Mouse (Mus musculus) midbrain, embryonic 14.5 days (tissue): Measurements from ENCODE around the gene Scrt2. TPM values are rescaled to one million over a fixed set of nuclear protein-coding genes. Genes with fewer than 3 reads are reported as not detected.

Experiments used
- ATAC-seq: fragments of 200-750 bp; cut with Nextera tagmentation; 2 replicates; pipeline ENCODE4 v1.8.0; 2017; ENCODE audit warnings: moderate number of reproducible peaks, moderate library complexity; ENCODE audit not compliant: low FRiP score, low TSS enrichment
- DNase-seq: peaks from one replicate; pipeline ENCODE4 v3.0.0-alpha.2; 2015
- H3K27ac ChIP-seq: fragments of 300-500 bp; sonication (generic); replicated peaks from 2 replicates; pipeline ENCODE4 v1.5.1; 2014; ENCODE audit warnings: mild to moderate bottlenecking, low read depth, low read length, moderate library complexity
- H3K27me3 ChIP-seq: fragments of 300-500 bp; sonication (generic); 2 replicates; pipeline ENCODE4 v1.6.1; 2014; ENCODE audit warnings: low read length, control low read depth, mixed read lengths; ENCODE audit not compliant: control insufficient read depth, insufficient read depth
- H3K36me3 ChIP-seq: fragments of 300-500 bp; sonication (generic); 2 replicates; pipeline ENCODE4 v1.6.1; 2014; ENCODE audit warnings: low read length, control low read depth; ENCODE audit not compliant: control insufficient read depth, insufficient read depth
- H3K4me1 ChIP-seq: fragments of 300-500 bp; sonication (generic); 2 replicates; pipeline ENCODE4 v1.6.1; 2014; ENCODE audit warnings: mild to moderate bottlenecking, antibody characterized with exemption, low read length, control low read depth; ENCODE audit not compliant: control insufficient read depth, insufficient read depth
- H3K4me2 ChIP-seq: fragments of 300-500 bp; sonication (generic); 2 replicates; pipeline ENCODE4 v1.6.1; 2014; ENCODE audit warnings: mild to moderate bottlenecking, low read length, moderate library complexity
- H3K4me3 ChIP-seq: fragments of 300-500 bp; sonication (generic); replicated peaks from 2 replicates; pipeline ENCODE4 v1.5.1; 2014; ENCODE audit warnings: low read depth, low read length
- H3K9ac ChIP-seq: fragments of 300-500 bp; sonication (generic); replicated peaks from 2 replicates; pipeline ENCODE4 v1.6.1; 2014; ENCODE audit warnings: mild to moderate bottlenecking, low read length, moderate library complexity
- H3K9me3 ChIP-seq: fragments of 300-500 bp; sonication (generic); 2 replicates; pipeline ENCODE4 v1.6.1; 2016; ENCODE audit warnings: low read length, control low read depth, mixed read lengths; ENCODE audit not compliant: control insufficient read depth
- WGBS: fragments of 180-500 bp; shearing (Covaris S2); extraction: QIAGEN DNeasy Blood & Tissue Kit; methylation state at CpG from one replicate; pipeline ENCODE4 v1.1.7; 2014; 5-methylcytosine and 5-hydroxymethylcytosine counted together
- polyA plus RNA-seq: library from polyadenylated mRNA; unstranded; fragments of >200 nt; fragmentation: Nextera tagmentation; extraction: Ambion mirVana; gene quantifications from 2 replicates; pipeline ENCODE4 v1.2.1, GENCODE M21; 2014

Scrt2 gene
- polyA plus RNA-seq, 1 experiment from 2014 or later, result 16.4 TPM

GRCm38 (mm10) chr2:152086451-152086850, 5.1 kb downstream of the Scrt2 start:
- no peak for ATAC-seq
- peaks cover 41% of the 10 kb centered on the region for H3K36me3 ChIP-seq

GRCm38 (mm10) chr2:152087111-152087510, 5.8 kb downstream of the Scrt2 start:
- Histone ChIP-seq H3K27ac (peak overlapping the region; percentile 60; the same call in 1 of the 2 replicates), H3K27me3 (no peaks in the 10 kb centered on the region), H3K4me2 (peak overlapping the region; percentile 76), H3K4me3 (peak overlapping the region; percentile 92; the same call in 1 of the 2 replicates), H3K4me1 (peaks cover 42% of the 10 kb centered on the region), H3K9ac (peak overlapping the region; percentile 34; the same call in 1 of the 2 replicates), H3K36me3 (peaks cover 44% of the 10 kb centered on the region), H3K9me3 (no peaks in the 10 kb centered on the region)
- DNase-seq, result no peak
- no peak for ATAC-seq
- 68% methylated on average over 5 of the region's 5 CpGs for WGBS

More at GRCm38 (mm10) chr2:152086451-152086850, 5.1 kb downstream of the Scrt2 start:
- H3K27ac ChIP-seq, result peak overlapping the region; percentile 60; the same call in 1 of the 2 replicates
- WGBS, result 50% methylated on average over 6 of the region's 6 CpGs
- H3K4me3 ChIP-seq, result peak overlapping the region; percentile 92; the same call in 1 of the 2 replicates
- no peaks in the 10 kb centered on the region for H3K9me3 ChIP-seq
- H3K9ac ChIP-seq, result peak overlapping the region; percentile 34; the same call in 1 of the 2 replicates
- peak overlapping the region; percentile 76 for H3K4me2 ChIP-seq
- H3K27me3 ChIP-seq, result no peaks in the 10 kb centered on the region
- H3K4me1 ChIP-seq, result peaks cover 40% of the 10 kb centered on the region
- DNase-seq, result peak; percentile 31

- Histone ChIP-seq H3K27ac (no peak overlapping the region), H3K4me1 (peaks cover 50% of the 10 kb centered on the region), H3K9ac (no peak overlapping the region), H3K36me3 (peaks cover 54% of the 10 kb centered on the region), H3K27me3 (no peaks in the 10 kb centered on the region), H3K9me3 (no peaks in the 10 kb centered on the region), H3K4me3 (no peak overlapping the region), H3K4me2 (no peak overlapping the region)
- ATAC-seq (no peak), DNase-seq (peak; percentile 81)
- WGBS, result 7% methylated on average over 4 of the region's 4 CpGs
Observed at GRCm38 (mm10) chr2:152089078-152089477, 7.7 kb downstream of the Scrt2 start.

- no peak overlapping the region for H3K9ac ChIP-seq
- peaks cover 59% of the 10 kb centered on the region for H3K36me3 ChIP-seq
- no peak for ATAC-seq
- H3K27ac ChIP-seq, result no peak overlapping the region
- H3K9me3 ChIP-seq, result no peaks in the 10 kb centered on the region
- peaks cover 48% of the 10 kb centered on the region for H3K4me1 ChIP-seq
- DNase-seq, result no peak
- 86% methylated on average over 5 of the region's 5 CpGs for WGBS
- no peaks in the 10 kb centered on the region for H3K27me3 ChIP-seq
- no peak overlapping the region for H3K4me2 ChIP-seq
- no peak overlapping the region for H3K4me3 ChIP-seq
Observed at GRCm38 (mm10) chr2:152089581-152089980, 8.3 kb downstream of the Scrt2 start.

- no peaks in the 10 kb centered on the region for H3K27me3 ChIP-seq
- no peaks in the 10 kb centered on the region for H3K9me3 ChIP-seq
- no peak overlapping the region for H3K9ac ChIP-seq
- H3K4me3 ChIP-seq, result no peak overlapping the region
- H3K4me1 ChIP-seq, result peaks cover 46% of the 10 kb centered on the region
- H3K27ac ChIP-seq, result no peak overlapping the region
- H3K4me2 ChIP-seq, result no peak overlapping the region
- peaks cover 58% of the 10 kb centered on the region for H3K36me3 ChIP-seq
- no peak for ATAC-seq
- 86% methylated on average over 5 of the region's 5 CpGs for WGBS
- no peak for DNase-seq
Observed at GRCm38 (mm10) chr2:152090486-152090885, 9.2 kb downstream of the Scrt2 start.

- H3K9ac ChIP-seq, result no peak overlapping the region
Observed at GRCm38 (mm10) chr2:152091342-152092056, 10.2 kb downstream of the Scrt2 start.

GRCm38 (mm10) chr2:152092927-152093326, 11.6 kb downstream of the Scrt2 start:
- no peaks in the 10 kb centered on the region for H3K27me3 ChIP-seq
- peaks cover 42% of the 10 kb centered on the region for H3K36me3 ChIP-seq
- H3K9me3 ChIP-seq, result no peaks in the 10 kb centered on the region
- DNase-seq (peak; percentile 60), ATAC-seq (peak; percentile 9; the same call in 1 of the 2 replicates)
- H3K9ac ChIP-seq, result no peak overlapping the region; the same call in 1 of the 2 replicates
- H3K4me2 ChIP-seq, result peak overlapping the region; percentile 43
- H3K4me3 ChIP-seq, result 0 out of 2 replicates have a peak overlapping the region, but pooled peaks have one; percentile 18
- H3K27ac ChIP-seq, result peak overlapping the region; percentile 46
- WGBS, result 2% methylated on average over 44 of the region's 45 CpGs
- H3K4me1 ChIP-seq, result peaks cover 31% of the 10 kb centered on the region

More at GRCm38 (mm10) chr2:152091342-152092056, 10.2 kb downstream of the Scrt2 start:
- Histone ChIP-seq H3K4me2 (peak overlapping the region; percentile 21; the same call in 1 of the 2 replicates), H3K27ac (0 out of 2 replicates have a peak overlapping the region, but pooled peaks have one; percentile 26), H3K9me3 (no peaks in the 10 kb centered on the region), H3K36me3 (peaks cover 52% of the 10 kb centered on the region), H3K4me1 (peaks cover 36% of the 10 kb centered on the region), H3K27me3 (no peaks in the 10 kb centered on the region), H3K4me3 (no peak overlapping the region)
- WGBS, result 24% methylated on average over 12 of the region's 12 CpGs
- ATAC-seq, result no peak
- peak; percentile 37 for DNase-seq

GRCm38 (mm10) chr2:152093356-152093792, 12.0 kb downstream of the Scrt2 start:
- Histone ChIP-seq H3K4me2 (peak overlapping the region; percentile 43), H3K4me3 (peak overlapping the region; percentile 17; the same call in 1 of the 2 replicates), H3K9ac (0 out of 2 replicates have a peak overlapping the region, but pooled peaks have one; percentile 4), H3K27me3 (no peaks in the 10 kb centered on the region), H3K9me3 (no peaks in the 10 kb centered on the region), H3K36me3 (peaks cover 38% of the 10 kb centered on the region), H3K27ac (peak overlapping the region; percentile 46; the same call in 1 of the 2 replicates), H3K4me1 (peaks cover 31% of the 10 kb centered on the region)
- WGBS, result 2% methylated on average over 60 of the region's 60 CpGs
- DNase-seq, result peak; percentile 76
- ATAC-seq, result no peak
